ENCODE assay signal across 9 mouse cellular contexts in genomic region chr10:39660269-39660655, GRCm38 (mm10). TPM values are rescaled to one million over a fixed set of nuclear protein-coding genes. Genes with fewer than 3 reads are reported as not detected.
DNase-seq lines count a peak whose midpoint lies in the region; ATAC-seq and TF ChIP-seq lines count a peak whose summit lies in the region.
"Had no signal": no experiment of that assay in that cellular context is flagged by ENCODE, and none has a peak within 500 bp of the region (broad histone marks: within the 10 kb centered on the region; RNA-seq: fewer than 3 reads in every experiment).

No protein-coding gene starts in this region.

- no peak overlapping the region for H3K4me3 ChIP-seq in heart, embryonic 11.5 days (ENCODE audit: low read depth, low read length)
- no peak overlapping the region for H3K4me3 ChIP-seq in neural tube, embryonic 11.5 days (ENCODE audit: low read depth, low read length)
- H3K4me3 ChIP-seq in limb, embryonic 15.5 days: no peak overlapping the region
- no peak overlapping the region for H3K4me3 ChIP-seq in stomach, postnatal 0 days (ENCODE audit: low read depth, low read length)
- H3K4me3 ChIP-seq: liver, embryonic 13.5 days had no signal

- H3K9ac ChIP-seq in heart, embryonic 11.5 days (ENCODE audit: low read depth, low read length): no peak overlapping the region
- no peak overlapping the region for H3K9ac ChIP-seq in neural tube, embryonic 11.5 days (ENCODE audit: low read length)
- no peak overlapping the region for H3K9ac ChIP-seq in limb, embryonic 15.5 days
- H3K9ac ChIP-seq in stomach, postnatal 0 days (ENCODE audit: low read length): no peak overlapping the region
- H3K9ac ChIP-seq: liver, embryonic 13.5 days had no signal

- H3K4me2 ChIP-seq in heart, embryonic 11.5 days: no peak overlapping the region
- no peak overlapping the region for H3K4me2 ChIP-seq in neural tube, embryonic 11.5 days (ENCODE audit: low read depth)
- H3K4me2 ChIP-seq in limb, embryonic 15.5 days: no peak overlapping the region
- H3K4me2 ChIP-seq in stomach, postnatal 0 days (replicated peaks; ENCODE audit: low read depth): no peak overlapping the region
- H3K4me2 ChIP-seq: liver, embryonic 13.5 days had no signal

- no peak for ATAC-seq in heart, embryonic 11.5 days (replicated peaks; ENCODE audit: insufficient number of reproducible peaks, low FRiP score, low TSS enrichment)
- no peak for ATAC-seq in neural tube, embryonic 11.5 days (ENCODE audit: insufficient read depth, low FRiP score, low TSS enrichment)
- ATAC-seq in limb, embryonic 15.5 days (ENCODE audit: insufficient number of reproducible peaks, low FRiP score, low TSS enrichment, low read depth): no peak
- ATAC-seq in stomach, postnatal 0 days (ENCODE audit: low FRiP score, low TSS enrichment): no peak

- H3K27me3 ChIP-seq in heart, embryonic 11.5 days (ENCODE audit: control insufficient read depth, insufficient read depth, low read length): no peaks in the 10 kb centered on the region
- H3K27me3 ChIP-seq in neural tube, embryonic 11.5 days (ENCODE audit: control insufficient read depth, insufficient read depth, low read length): no peaks in the 10 kb centered on the region
- H3K27me3 ChIP-seq in limb, embryonic 15.5 days: no peaks in the 10 kb centered on the region
- no peaks in the 10 kb centered on the region for H3K27me3 ChIP-seq in stomach, postnatal 0 days (ENCODE audit: control insufficient read depth, insufficient read depth, low read length)
- H3K27me3 ChIP-seq: liver, embryonic 13.5 days had no signal

- no peaks in the 10 kb centered on the region for H3K36me3 ChIP-seq in heart, embryonic 11.5 days (ENCODE audit: control insufficient read depth, insufficient read depth, low read length)
- no peaks in the 10 kb centered on the region for H3K36me3 ChIP-seq in neural tube, embryonic 11.5 days (ENCODE audit: control insufficient read depth, insufficient read depth, low read length)
- H3K36me3 ChIP-seq in limb, embryonic 15.5 days: no peaks in the 10 kb centered on the region
- H3K36me3 ChIP-seq in stomach, postnatal 0 days (ENCODE audit: control insufficient read depth, insufficient read depth, low read length): no peaks in the 10 kb centered on the region
- H3K36me3 ChIP-seq: liver, embryonic 13.5 days had no signal

- no peak for TF ChIP-seq EP300 in stomach, postnatal 0 days (optimal IDR thresholded peaks at IDR 0.05)

- DNase-seq in heart, adult 11 months: no peak
- no peak for DNase-seq in neural tube, embryonic 11.5 days (ENCODE audit: low spot score)
- no peak for DNase-seq in neural tube, embryonic 10.5 days (ENCODE audit: extremely low spot score, low spot score)
- no peak for DNase-seq in stomach, postnatal 0 days (ENCODE audit: low spot score)
- DNase-seq in layer of hippocampus, postnatal 10 days (ENCODE audit: low spot score in 2 of 2): no peak
- no peak for DNase-seq in gastrocnemius, postnatal 36 days
- DNase-seq: liver, embryonic 13.5 days had no signal

- 54% methylated on average over 3 of the region's 3 CpGs for WGBS in heart, embryonic 11.5 days (ENCODE audit: insufficient replicate concordance)
- 46% methylated on average over 3 of the region's 3 CpGs for WGBS in neural tube, embryonic 11.5 days
- WGBS in limb, embryonic 15.5 days: 41% methylated on average over 3 of the region's 3 CpGs
- 21% methylated on average over 3 of the region's 3 CpGs for WGBS in stomach, postnatal 0 days

- no peaks in the 10 kb centered on the region for H3K9me3 ChIP-seq in heart, embryonic 11.5 days (replicated peaks; ENCODE audit: control insufficient read depth, low read length)
- H3K9me3 ChIP-seq in neural tube, embryonic 11.5 days (ENCODE audit: control insufficient read depth, low read length): no peaks in the 10 kb centered on the region
- H3K9me3 ChIP-seq in limb, embryonic 15.5 days: no peaks in the 10 kb centered on the region
- no peaks in the 10 kb centered on the region for H3K9me3 ChIP-seq in stomach, postnatal 0 days (ENCODE audit: control insufficient read depth, low read length)
- H3K9me3 ChIP-seq: liver, embryonic 13.5 days had no signal

- peak overlapping the region; percentile 91 for H3K27ac ChIP-seq in heart, embryonic 11.5 days (ENCODE audit: low read depth, low read length)
- peak overlapping the region; percentile 80 for H3K27ac ChIP-seq in neural tube, embryonic 11.5 days (ENCODE audit: low read depth, low read length)
- peak overlapping the region; percentile 84; the same call in 1 of the 2 replicates for H3K27ac ChIP-seq in limb, embryonic 15.5 days
- peak overlapping the region; percentile 88 for H3K27ac ChIP-seq in stomach, postnatal 0 days (replicated peaks)
- H3K27ac ChIP-seq: liver, embryonic 13.5 days had no signal

- intact Hi-C loops in gastrocnemius, postnatal 36 days (cut with DNase I): no loop called here

- H3K4me1 ChIP-seq in heart, embryonic 11.5 days (ENCODE audit: control insufficient read depth, insufficient read depth, low read length): peaks cover 41% of the 10 kb centered on the region
- peaks cover 26% of the 10 kb centered on the region for H3K4me1 ChIP-seq in neural tube, embryonic 11.5 days (ENCODE audit: control insufficient read depth, insufficient read depth, low read length)
- peaks cover 31% of the 10 kb centered on the region for H3K4me1 ChIP-seq in limb, embryonic 15.5 days
- H3K4me1 ChIP-seq in stomach, postnatal 0 days (replicated peaks; ENCODE audit: control insufficient read depth, insufficient read depth): peaks cover 8% of the 10 kb centered on the region; the same call in 1 of the 2 replicates

- TF ChIP-seq CTCF in stomach, postnatal 0 days (IDR thresholded peaks at IDR 0.05; ENCODE audit: low read depth): no peak

RNA-seq across cellular contexts. Expression of gene Traf3ip2, which starts 47.5 kb away (rescaled TPM):
- 11.6 and 12.9 TPM in 2 replicates for polyA plus RNA-seq in heart, embryonic 11.5 days (2014; fragmentation: Nextera tagmentation; extraction: Ambion mirVana)
- polyA plus RNA-seq in neural tube, embryonic 11.5 days (2014; fragmentation: Nextera tagmentation; extraction: Ambion mirVana): 9.4 TPM in 2 replicates
- 14.9 and 15.5 TPM in 2 replicates for polyA plus RNA-seq in limb, embryonic 15.5 days (2015; fragmentation: Nextera tagmentation; extraction: Ambion mirVana)
- 19.4 and 24.1 TPM in 2 replicates for polyA plus RNA-seq in stomach, postnatal 0 days (2015; fragmentation: Nextera tagmentation; extraction: Ambion mirVana)
- 1 to 10 TPM; 1.9 to 2.0 TPM for total RNA-seq in layer of hippocampus, postnatal 10 days (2021)
- total RNA-seq in gastrocnemius, postnatal 36 days (2021): 1 to 10 TPM; 4.9 to 5.1 TPM
